Mouse (Mus musculus): Measurements from ENCODE around the gene Btbd35f7. TPM values are rescaled to one million over a fixed set of nuclear protein-coding genes. Genes with fewer than 3 reads are reported as not detected.
"Not testable (repeated sequence)": the region's sequence is repeated elsewhere in the genome, so short reads cannot be mapped to it uniquely, and the experiment has no call there.

The Btbd35f7 gene
- total RNA-seq (2021): not detected
- long read RNA-seq, experiment 1: 0 reads
- long read RNA-seq, experiment 2: 0 reads

GRCm38 (mm10) chrX:5668767-5669166 is at the start of gene Btbd35f7:
Btbd35f7 (plus strand) TSS chrX:5669067.
- DNase-seq; intact Hi-C loops (cut with DNase I): not testable (repeated sequence)

Other genes starting within 250 kb of the Btbd35f7 start
- gene Mycs, start 199.8 kb upstream of the Btbd35f7 start, total RNA-seq (2021): not detected